Mouse (Mus musculus) ovary, postnatal 14 days (tissue): ENCODE measurements at regions not wholly inside any gene's neighbourhood (a gene's known extent, or its start where the extent isn't known, plus 50 kb on each side); places are given as distances from the start of the nearest gene placed in this dataset.

Experiments used
- DNase-seq: peaks from one replicate; pipeline ENCODE4 v3.0.0; 2022; ENCODE audit warnings: low spot score

DNA sequence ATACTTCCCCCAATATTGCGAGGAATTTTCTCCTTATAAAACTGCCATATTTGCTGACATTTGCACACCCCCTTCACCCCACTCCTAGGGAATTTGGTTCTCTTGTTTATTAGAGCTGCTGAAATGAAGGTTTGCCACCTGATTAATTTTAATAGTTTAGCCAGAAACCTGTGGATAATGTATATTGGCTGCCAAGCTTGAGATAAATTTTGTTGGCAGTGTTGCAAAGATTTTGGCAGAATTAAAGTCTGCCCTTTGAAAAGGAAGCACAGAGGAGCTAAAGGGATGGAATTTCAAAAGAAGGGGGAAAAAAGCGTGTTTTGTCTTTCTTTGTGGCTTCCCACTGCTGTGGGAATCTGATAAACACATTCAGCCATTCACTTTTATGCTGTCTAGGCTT, 354.6 kb upstream of the Car10 start:
- DNase-seq: no peak

DNA sequence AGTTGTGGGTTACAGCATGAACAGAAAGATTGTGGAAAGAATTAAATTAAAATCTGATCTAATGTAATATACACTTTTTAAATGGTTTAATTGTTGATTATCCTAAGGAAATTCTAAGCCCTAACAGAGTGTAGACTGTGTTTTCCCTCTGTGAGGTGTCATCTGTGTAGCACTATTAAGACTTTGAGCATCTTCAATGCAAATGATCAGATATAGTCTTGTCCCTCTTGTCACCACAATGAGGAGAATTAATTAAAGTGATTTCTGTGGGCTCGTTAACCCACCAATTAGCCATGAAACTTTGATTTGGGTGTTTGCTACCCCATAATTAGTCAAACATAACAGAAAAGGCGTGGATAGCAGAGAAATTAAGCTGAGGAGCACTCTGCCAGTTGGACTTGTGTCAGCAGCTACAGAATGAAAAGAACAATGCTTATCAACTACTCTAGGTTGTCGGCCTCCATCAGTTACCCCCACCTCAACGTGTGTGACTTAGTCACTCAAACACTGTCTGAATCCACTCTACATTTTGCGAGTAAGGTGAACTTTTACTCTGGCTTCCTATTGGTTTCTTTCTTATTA, 339.4 kb upstream of the Car10 start:
- DNase-seq: no peak

DNA sequence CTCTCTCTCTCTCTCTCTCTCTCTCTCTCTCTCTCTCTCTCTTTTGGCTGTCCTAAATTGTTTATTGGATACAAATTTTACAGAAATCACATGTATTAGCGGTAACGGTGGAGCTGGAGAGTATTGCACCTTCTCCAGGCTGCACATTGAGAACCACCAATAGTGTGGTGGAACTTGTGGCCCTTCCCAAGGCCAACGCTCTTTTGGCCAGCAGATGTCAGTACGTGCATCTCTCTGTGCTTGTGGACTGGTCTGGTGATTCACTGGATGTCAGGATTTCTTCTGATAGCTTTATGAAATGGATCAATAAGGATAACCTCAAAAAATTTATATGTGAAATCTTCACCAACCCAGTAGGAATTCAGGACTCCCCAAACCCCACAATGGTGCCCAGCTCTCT, 327.9 kb upstream of the Car10 start:
- DNase-seq: no peak

DNA sequence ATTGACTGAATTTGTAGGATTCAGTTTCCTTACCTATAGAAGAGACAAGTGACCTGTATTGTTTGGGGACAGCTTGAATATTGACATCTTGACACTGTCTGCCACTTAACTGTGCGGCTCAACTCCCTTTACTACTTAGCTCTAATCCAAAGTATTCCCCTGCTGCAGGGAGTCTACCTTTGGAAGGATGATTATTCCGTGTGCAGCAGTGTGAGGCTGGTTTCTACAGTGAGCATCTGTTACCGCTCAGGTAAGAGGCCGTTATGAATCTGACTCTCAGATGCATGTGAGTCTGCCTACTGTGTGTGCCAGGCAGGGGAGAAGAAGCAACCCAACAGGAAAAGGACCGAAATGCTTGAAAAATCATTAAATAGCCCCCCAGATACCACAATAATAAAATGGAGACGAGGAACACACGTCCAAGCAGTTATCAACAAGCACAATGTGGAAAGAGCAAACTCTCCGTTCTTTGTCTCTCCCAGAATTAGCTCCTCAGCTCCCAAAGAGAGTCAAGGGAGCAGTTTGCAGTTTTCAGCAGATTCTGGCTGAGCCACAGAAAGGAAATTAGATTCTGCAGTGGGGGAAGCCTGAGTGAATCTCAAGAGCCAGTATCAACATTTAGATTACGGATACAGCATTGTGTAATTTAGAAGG, 324.8 kb upstream of the Car10 start:
- DNase-seq: no peak

DNA sequence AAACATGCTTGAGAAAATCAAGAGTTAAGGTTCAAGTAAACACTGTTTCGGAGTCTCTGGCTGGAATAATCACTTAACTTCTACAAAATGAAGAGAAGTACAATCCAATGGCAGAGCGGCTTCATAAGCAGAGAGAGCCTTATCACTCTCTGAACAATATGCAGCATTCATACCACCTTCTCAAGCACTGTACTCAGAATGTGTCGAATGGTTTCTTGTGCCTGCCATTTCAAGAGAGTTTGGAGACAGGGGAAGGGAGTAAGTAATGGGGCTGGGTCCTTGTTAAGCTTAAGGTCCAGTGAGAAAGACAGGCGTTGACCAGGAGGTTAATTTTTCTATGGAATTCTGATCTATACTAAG, 324.3 kb upstream of the Car10 start:
- no peak for DNase-seq

DNA sequence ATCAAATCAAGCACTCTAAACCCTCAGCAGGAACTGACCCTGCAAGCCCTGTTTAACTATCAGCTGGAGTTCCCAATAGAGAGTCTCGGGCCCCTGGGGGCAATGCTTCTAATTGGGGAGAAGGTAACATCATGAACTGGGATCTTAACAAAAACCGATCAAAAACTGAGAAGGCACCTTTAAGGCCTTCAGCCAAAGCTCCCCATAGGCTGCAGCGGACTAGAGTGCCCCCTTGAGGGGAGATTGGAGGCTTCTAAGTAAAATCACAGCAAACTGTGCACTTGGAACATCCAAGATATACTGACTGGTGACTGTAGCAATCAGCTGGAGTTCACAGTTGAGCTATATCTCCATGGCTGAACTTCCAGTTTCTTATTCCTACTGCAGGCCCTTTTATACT, 323.0 kb upstream of the Car10 start:
- DNase-seq: peak; percentile 7

DNA sequence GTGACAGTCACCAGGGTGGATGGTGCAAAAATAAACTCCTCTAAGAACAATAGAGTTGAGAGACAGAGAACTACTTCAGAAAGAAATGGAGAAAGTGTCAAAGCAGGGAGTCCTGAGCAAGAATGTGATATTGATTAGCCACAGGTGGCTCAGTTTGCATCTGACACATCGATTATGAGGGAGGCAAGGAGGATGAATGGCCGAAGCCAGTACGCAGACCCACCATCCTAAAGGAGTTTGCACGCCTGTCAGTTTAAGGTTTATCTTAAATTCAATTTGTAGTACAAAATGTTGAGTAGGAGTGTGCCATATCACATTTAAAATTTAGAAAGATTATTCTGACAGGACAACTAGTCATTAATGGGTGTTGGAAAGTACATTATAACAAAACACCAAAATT, 298.6 kb upstream of the Car10 start:
- no peak for DNase-seq
